13 mouse cellular contexts compared by ENCODE assay signal in the genomic region with DNA sequence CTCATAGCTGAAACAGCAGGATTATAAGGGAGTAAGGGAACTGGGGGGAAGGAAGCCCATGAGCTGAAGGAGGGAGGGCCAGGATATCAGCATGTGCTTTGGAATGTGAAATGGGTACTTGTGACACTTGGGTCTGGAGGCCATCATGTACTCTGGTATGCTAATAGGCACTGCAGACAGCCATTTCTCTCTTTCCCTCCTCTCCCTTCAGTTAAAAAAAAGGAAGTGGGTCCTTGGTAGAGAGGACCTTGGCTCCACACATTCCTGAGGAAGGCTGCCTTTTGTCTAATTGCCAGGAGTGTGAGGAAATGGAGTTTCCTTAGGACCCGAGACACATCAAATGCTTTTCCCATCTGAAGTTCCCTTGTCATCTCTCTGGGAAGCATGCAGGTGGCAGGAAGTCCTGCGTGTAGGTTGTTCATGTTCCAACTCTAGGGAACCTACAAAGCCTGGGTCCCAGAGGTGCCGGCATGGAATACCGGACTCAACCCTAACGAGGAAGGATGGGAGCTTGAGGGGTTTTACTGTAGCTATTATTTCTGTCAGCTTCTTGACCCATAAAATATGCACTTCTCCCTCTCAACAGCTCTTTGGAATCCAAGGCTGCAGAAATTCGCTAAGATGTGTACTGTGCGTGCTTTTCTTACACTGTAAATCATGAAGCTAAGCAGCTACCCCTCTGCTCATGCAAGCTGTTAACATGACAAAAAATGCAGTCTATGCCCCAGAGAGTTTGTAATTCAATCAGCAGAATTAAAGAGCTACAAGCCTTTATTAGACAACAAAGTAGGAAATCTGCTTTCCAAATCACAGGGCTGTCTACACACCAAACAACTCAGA.
DNase-seq lines count a peak whose midpoint lies in the region; ATAC-seq and TF ChIP-seq lines count a peak whose summit lies in the region.
"Had no signal": no experiment of that assay in that cellular context is flagged by ENCODE, and none has a peak within 500 bp of the region (broad histone marks: within the 10 kb centered on the region; RNA-seq: fewer than 3 reads in every experiment).

No protein-coding gene starts in this region.

- no peak for ATAC-seq in midbrain, postnatal 0 days (ENCODE audit: low FRiP score)
- no peak; the same call in 1 of the 2 replicates for ATAC-seq in heart, postnatal 0 days (ENCODE audit: insufficient read depth, low read depth)

- WGBS in heart, embryonic 10.5 days = 67% methylated on average over 7 of the region's 7 CpGs
- WGBS in midbrain, postnatal 0 days = 48% methylated on average over 7 of the region's 7 CpGs
- WGBS in midbrain, embryonic 10.5 days = 86% methylated on average over 7 of the region's 7 CpGs
- 36% methylated on average over 7 of the region's 7 CpGs for WGBS in heart, postnatal 0 days

- no peak overlapping the region for H3K4me2 ChIP-seq in midbrain, postnatal 0 days (ENCODE audit: low read depth, low read length, poor library complexity, severe bottlenecking)
- no peak overlapping the region for H3K4me2 ChIP-seq in heart, postnatal 0 days (ENCODE audit: low read depth, low read length)

- no peak for TF ChIP-seq EP300 in heart, postnatal 0 days (IDR thresholded peaks at IDR 0.05; ENCODE audit: low read depth)

- no peaks in the 10 kb centered on the region for H3K27me3 ChIP-seq in heart, embryonic 10.5 days (ENCODE audit: insufficient read depth, poor library complexity, severe bottlenecking)
- no peaks in the 10 kb centered on the region for H3K27me3 ChIP-seq in midbrain, postnatal 0 days (ENCODE audit: insufficient read depth, low read length)
- H3K27me3 ChIP-seq in midbrain, embryonic 10.5 days (ENCODE audit: low read depth, poor library complexity, severe bottlenecking) = no peaks in the 10 kb centered on the region
- H3K27me3 ChIP-seq in heart, postnatal 0 days (ENCODE audit: control insufficient read depth, insufficient read depth, low read length) = no peaks in the 10 kb centered on the region

- peaks cover 29% of the 10 kb centered on the region for H3K4me1 ChIP-seq in heart, embryonic 10.5 days
- no peaks in the 10 kb centered on the region for H3K4me1 ChIP-seq in midbrain, postnatal 0 days (ENCODE audit: insufficient read depth, low read length)
- H3K4me1 ChIP-seq in midbrain, embryonic 10.5 days = no peaks in the 10 kb centered on the region
- H3K4me1 ChIP-seq in heart, postnatal 0 days (ENCODE audit: control insufficient read depth, insufficient read depth) = peaks cover 27% of the 10 kb centered on the region

- intact Hi-C loops in heart, postnatal 14 days (cut with DNase I) = no loop called here
- intact Hi-C loops in left cerebral cortex, postnatal 4 days (cut with DNase I) = no loop called here

- no peak for DNase-seq in heart, embryonic 10.5 days (ENCODE audit: low spot score)
- DNase-seq in heart, postnatal 14 days = no peak
- DNase-seq in midbrain, postnatal 0 days (ENCODE audit: low spot score) = peak; percentile 31
- no peak for DNase-seq in midbrain, embryonic 10.5 days (ENCODE audit: low spot score)
- DNase-seq in heart, postnatal 0 days (ENCODE audit: low spot score) = peak; percentile 31
- DNase-seq in lung, postnatal 14 days = peak; percentile 7
- DNase-seq in left cerebral cortex, postnatal 4 days = no peak
- DNase-seq in adrenal gland, postnatal 10 days = no peak
- DNase-seq: adrenal gland, adult 8-10 months; cerebellum, adult 2 months; layer of hippocampus, postnatal 36 days; spleen, adult 18-20 months; thymus, postnatal 36 days had no signal

- H3K27ac ChIP-seq in heart, embryonic 10.5 days = peak overlapping the region; percentile 23; the same call in 1 of the 2 replicates
- no peak overlapping the region for H3K27ac ChIP-seq in midbrain, postnatal 0 days (ENCODE audit: low read depth, low read length)
- H3K27ac ChIP-seq in midbrain, embryonic 10.5 days (replicated peaks) = no peak overlapping the region
- H3K27ac ChIP-seq in heart, postnatal 0 days (ENCODE audit: low read depth) = 0 out of 2 replicates have a peak overlapping the region, but pooled peaks have one; percentile 19

- TF ChIP-seq CTCF in midbrain, postnatal 0 days (IDR thresholded peaks at IDR 0.05) = no peak
- no peak for TF ChIP-seq CTCF in heart, postnatal 0 days (IDR thresholded peaks at IDR 0.05; ENCODE audit: low read depth)

- H3K9me3 ChIP-seq in heart, embryonic 10.5 days = no peaks in the 10 kb centered on the region
- no peaks in the 10 kb centered on the region for H3K9me3 ChIP-seq in midbrain, postnatal 0 days (ENCODE audit: low read length)
- H3K9me3 ChIP-seq in midbrain, embryonic 10.5 days (replicated peaks) = no peaks in the 10 kb centered on the region
- no peaks in the 10 kb centered on the region for H3K9me3 ChIP-seq in heart, postnatal 0 days (replicated peaks; ENCODE audit: control insufficient read depth, low read length)

- H3K9ac ChIP-seq in midbrain, postnatal 0 days (replicated peaks; ENCODE audit: low read length, poor library complexity, severe bottlenecking) = no peak overlapping the region
- H3K9ac ChIP-seq in heart, postnatal 0 days (replicated peaks; ENCODE audit: low read depth, low read length) = no peak overlapping the region

- H3K4me3 ChIP-seq in heart, embryonic 10.5 days = no peak overlapping the region
- no peak overlapping the region for H3K4me3 ChIP-seq in midbrain, postnatal 0 days (ENCODE audit: low read depth, low read length)
- no peak overlapping the region for H3K4me3 ChIP-seq in midbrain, embryonic 10.5 days
- no peak overlapping the region for H3K4me3 ChIP-seq in heart, postnatal 0 days (ENCODE audit: low read depth, low read length)

- no peaks in the 10 kb centered on the region for H3K36me3 ChIP-seq in heart, embryonic 10.5 days
- H3K36me3 ChIP-seq in midbrain, postnatal 0 days (ENCODE audit: insufficient read depth, low read length) = no peaks in the 10 kb centered on the region
- H3K36me3 ChIP-seq in midbrain, embryonic 10.5 days = no peaks in the 10 kb centered on the region
- no peaks in the 10 kb centered on the region for H3K36me3 ChIP-seq in heart, postnatal 0 days (replicated peaks; ENCODE audit: control insufficient read depth, insufficient read depth, low read length)

Comparison
In these comparisons a context has a peak if more than half of its experiments do, and no peak if none do; other contexts are left out.
1. DNase-seq: peak in midbrain, postnatal 0 days (single experiment), heart, postnatal 0 days (single experiment) and lung, postnatal 14 days (single experiment); none in heart, embryonic 10.5 days (single experiment), heart, postnatal 14 days (0 of 2), midbrain, embryonic 10.5 days (single experiment), left cerebral cortex, postnatal 4 days (single experiment) and adrenal gland, postnatal 10 days (single experiment).
2. H3K27ac ChIP-seq: peak in heart, embryonic 10.5 days (single experiment) and heart, postnatal 0 days (single experiment); none in midbrain, postnatal 0 days (single experiment) and midbrain, embryonic 10.5 days (single experiment).